Mouse (Mus musculus): ENCODE results near the gene Ppp1r15b. TPM values are rescaled to one million over a fixed set of nuclear protein-coding genes. Genes with fewer than 3 reads are reported as not detected.

Gene Ppp1r15b
- total and polyA plus RNA-seq, 2 experiments from 2014 or later, result 18.7 to 49.5 TPM

GRCm38 (mm10) chr1:133170196-133170595 lies 39.3 kb downstream of the Ppp1r15b start:
- H3K36me3 ChIP-seq (ENCODE audit: insufficient read depth), result no peaks in the 10 kb centered on the region
- no peaks in the 10 kb centered on the region for H3K4me1 ChIP-seq (ENCODE audit: insufficient read depth)
- no peak overlapping the region for H3K9ac ChIP-seq
- H3K4me3 ChIP-seq (ENCODE audit: low read depth, low read length), result no peak overlapping the region
- H3K9me3 ChIP-seq (ENCODE audit: low read length), result no peaks in the 10 kb centered on the region
- ATAC-seq (no peak), DNase-seq (no peak)
- WGBS, result 57% methylated on average over 8 of the region's 8 CpGs
- no peak for TF ChIP-seq CTCF (IDR thresholded peaks at IDR 0.05; ENCODE audit: low read depth)
- no peak overlapping the region for H3K27ac ChIP-seq (ENCODE audit: low read depth, low read length)
- no peak overlapping the region for H3K4me2 ChIP-seq (ENCODE audit: low read depth)
- no peaks in the 10 kb centered on the region; the same call in 1 of the 2 replicates for H3K27me3 ChIP-seq (ENCODE audit: insufficient read depth, low read length)

GRCm38 (mm10) chr1:133171357-133171756 lies 40.4 kb downstream of the Ppp1r15b start:
- Histone ChIP-seq H3K4me3 (ENCODE audit: low read depth, low read length) (no peak overlapping the region), H3K4me1 (ENCODE audit: insufficient read depth) (no peaks in the 10 kb centered on the region), H3K27me3 (ENCODE audit: insufficient read depth, low read length) (no peaks in the 10 kb centered on the region; the same call in 1 of the 2 replicates), H3K36me3 (ENCODE audit: insufficient read depth) (no peaks in the 10 kb centered on the region), H3K9me3 (ENCODE audit: low read length) (no peaks in the 10 kb centered on the region), H3K4me2 (ENCODE audit: low read depth) (no peak overlapping the region), H3K9ac (no peak overlapping the region), H3K27ac (ENCODE audit: low read depth, low read length) (no peak overlapping the region)
- peak; percentile 54 for ATAC-seq
- no peak for DNase-seq
- no peak for TF ChIP-seq CTCF (IDR thresholded peaks at IDR 0.05; ENCODE audit: low read depth)
- 74% methylated on average over 9 of the region's 9 CpGs for WGBS

GRCm38 (mm10) chr1:133175150-133175549 lies 44.2 kb downstream of the Ppp1r15b start:
- Histone ChIP-seq H3K4me1 (ENCODE audit: insufficient read depth) (0 out of 2 replicates have a peak, but pooled peaks cover 4% of the 10 kb centered on the region), H3K27ac (ENCODE audit: low read depth, low read length) (no peak overlapping the region), H3K4me2 (ENCODE audit: low read depth) (no peak overlapping the region), H3K27me3 (ENCODE audit: insufficient read depth, low read length) (no peaks in the 10 kb centered on the region), H3K36me3 (ENCODE audit: insufficient read depth) (no peaks in the 10 kb centered on the region), H3K9me3 (ENCODE audit: low read length) (no peaks in the 10 kb centered on the region), H3K4me3 (ENCODE audit: low read depth, low read length) (no peak overlapping the region), H3K9ac (no peak overlapping the region)
- DNase-seq (no peak), ATAC-seq (no peak)
- no peak for TF ChIP-seq CTCF (IDR thresholded peaks at IDR 0.05; ENCODE audit: low read depth)
- 81% methylated on average over 6 of the region's 6 CpGs for WGBS

GRCm38 (mm10) chr1:133177480-133178172 lies 46.7 kb downstream of the Ppp1r15b start:
- 0 out of 2 replicates have a peak, but pooled peaks cover 4% of the 10 kb centered on the region for H3K4me1 ChIP-seq (ENCODE audit: insufficient read depth)

GRCm38 (mm10) chr1:133178732-133179440 lies 47.9 kb downstream of the Ppp1r15b start:
- ATAC-seq, result peak; percentile 38
- Histone ChIP-seq H3K4me3 (ENCODE audit: low read depth, low read length) (no peak overlapping the region), H3K9ac (no peak overlapping the region), H3K27ac (ENCODE audit: low read depth, low read length) (0 out of 2 replicates have a peak overlapping the region, but pooled peaks have one; percentile 40), H3K4me1 (ENCODE audit: insufficient read depth) (peaks cover 14% of the 10 kb centered on the region), H3K36me3 (ENCODE audit: insufficient read depth) (no peaks in the 10 kb centered on the region), H3K4me2 (ENCODE audit: low read depth) (no peak overlapping the region), H3K9me3 (ENCODE audit: low read length) (no peaks in the 10 kb centered on the region), H3K27me3 (ENCODE audit: insufficient read depth, low read length) (no peaks in the 10 kb centered on the region)
- peak; percentile 71 for DNase-seq
- no peak for TF ChIP-seq CTCF (IDR thresholded peaks at IDR 0.05; ENCODE audit: low read depth)
- 47% methylated on average over 11 of the region's 11 CpGs for WGBS

More at GRCm38 (mm10) chr1:133177480-133178172, 46.7 kb downstream of the Ppp1r15b start:
- ATAC-seq (no peak), DNase-seq (peak; percentile 85)
- Histone ChIP-seq H3K27ac (ENCODE audit: low read depth, low read length) (no peak overlapping the region), H3K36me3 (ENCODE audit: insufficient read depth) (no peaks in the 10 kb centered on the region), H3K4me3 (ENCODE audit: low read depth, low read length) (no peak overlapping the region), H3K9ac (no peak overlapping the region), H3K27me3 (ENCODE audit: insufficient read depth, low read length) (no peaks in the 10 kb centered on the region), H3K4me2 (ENCODE audit: low read depth) (no peak overlapping the region), H3K9me3 (ENCODE audit: low read length) (no peaks in the 10 kb centered on the region)
- peak; percentile 96 for TF ChIP-seq CTCF (IDR thresholded peaks at IDR 0.05; ENCODE audit: low read depth)
- 48% methylated on average over 8 of the region's 8 CpGs for WGBS

GRCm38 (mm10) chr1:133181072-133182015 lies 50.4 kb downstream of the Ppp1r15b start:
- peak overlapping the region; percentile 49 for H3K4me3 ChIP-seq (ENCODE audit: low read depth, low read length)

More at GRCm38 (mm10) chr1:133181072-133182015, 50.4 kb downstream of the Ppp1r15b start:
- Histone ChIP-seq H3K27me3 (ENCODE audit: insufficient read depth, low read length) (no peaks in the 10 kb centered on the region), H3K4me2 (ENCODE audit: low read depth) (peak overlapping the region; percentile 67), H3K27ac (ENCODE audit: low read depth, low read length) (peak overlapping the region; percentile 79), H3K36me3 (ENCODE audit: insufficient read depth) (no peaks in the 10 kb centered on the region), H3K4me1 (ENCODE audit: insufficient read depth) (peaks cover 14% of the 10 kb centered on the region), H3K9me3 (ENCODE audit: low read length) (no peaks in the 10 kb centered on the region), H3K9ac (peak overlapping the region; percentile 67)
- under 1% methylated on average over 31 of the region's 31 CpGs for WGBS
- peak; percentile 91 for DNase-seq
- peak; percentile 95 for TF ChIP-seq CTCF (IDR thresholded peaks at IDR 0.05; ENCODE audit: low read depth)
- peak; percentile 85 for ATAC-seq

All from forebrain, postnatal 0 days (tissue).